Mouse (Mus musculus): ENCODE measurements around the gene Tubd1.

Tubd1 gene

GRCm38 (mm10) chr11:86568425-86568824, 23.6 kb downstream of the Tubd1 start:
- no peak for DNase-seq (ENCODE audit: low spot score)

GRCm38 (mm10) chr11:86570261-86570746, 25.5 kb downstream of the Tubd1 start:
- no peak for DNase-seq (ENCODE audit: low spot score)

DNA sequence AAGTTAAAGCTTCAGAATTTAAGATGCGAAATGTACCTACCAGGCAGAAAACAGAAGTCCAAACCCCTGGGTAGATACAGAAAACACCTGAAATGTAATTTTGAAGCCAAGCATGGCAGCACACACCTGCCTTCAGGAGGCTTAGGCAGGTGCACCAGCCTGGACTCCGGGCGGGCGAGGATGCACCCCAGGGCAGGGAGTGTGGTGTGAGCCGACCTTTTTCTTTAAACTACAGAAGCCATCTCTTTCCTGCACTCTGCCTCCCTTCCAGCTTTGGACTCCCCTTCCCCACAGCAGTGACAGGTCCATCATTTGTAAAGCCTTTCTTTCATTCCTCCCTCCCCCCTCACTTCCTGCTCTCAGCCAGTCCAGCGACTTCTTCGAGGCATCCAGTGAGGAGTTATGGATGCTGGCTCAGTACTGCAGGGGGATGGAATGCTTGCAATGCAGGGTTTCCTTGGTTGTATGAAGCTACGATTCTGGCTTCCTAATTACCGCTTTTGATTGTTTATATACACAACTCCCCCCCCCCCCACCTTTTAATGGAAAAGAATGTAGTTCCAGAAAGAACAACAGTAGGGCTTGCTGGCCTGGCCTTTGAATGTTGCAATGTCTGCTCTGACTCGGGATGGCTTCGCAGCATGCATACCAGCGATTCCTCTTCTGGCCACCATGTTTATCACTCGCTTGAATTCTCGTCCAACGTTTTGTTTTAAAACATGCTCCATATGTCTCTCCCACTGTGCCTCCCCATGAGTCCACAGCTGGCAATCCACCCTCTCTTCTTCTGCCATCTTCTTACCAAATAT, 26.5 kb downstream of the Tubd1 start:
- no peak for DNase-seq (ENCODE audit: low spot score)

GRCm38 (mm10) chr11:86571871-86572270, 27.1 kb downstream of the Tubd1 start:
- DNase-seq (ENCODE audit: low spot score) = no peak

DNA sequence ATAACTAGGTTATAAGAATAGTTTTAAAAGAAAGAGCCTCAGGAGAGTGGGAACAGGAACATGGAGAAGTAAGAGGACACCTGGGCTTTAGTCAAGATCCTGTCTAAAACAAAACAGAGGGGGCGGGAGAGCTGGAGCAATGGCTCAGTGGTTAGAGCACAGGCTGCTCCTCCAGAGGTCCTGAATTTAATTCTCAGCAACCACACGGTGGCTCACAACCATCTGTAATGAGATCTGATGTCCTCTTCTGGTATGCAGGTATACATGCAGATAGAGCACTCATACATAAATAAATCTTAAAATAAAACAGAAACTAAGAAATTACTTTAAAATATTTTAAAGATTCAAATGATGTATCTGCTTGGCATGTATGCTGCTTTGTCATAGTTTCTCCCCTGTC, 27.8 kb downstream of the Tubd1 start:
- DNase-seq (ENCODE audit: low spot score) = no peak

DNA sequence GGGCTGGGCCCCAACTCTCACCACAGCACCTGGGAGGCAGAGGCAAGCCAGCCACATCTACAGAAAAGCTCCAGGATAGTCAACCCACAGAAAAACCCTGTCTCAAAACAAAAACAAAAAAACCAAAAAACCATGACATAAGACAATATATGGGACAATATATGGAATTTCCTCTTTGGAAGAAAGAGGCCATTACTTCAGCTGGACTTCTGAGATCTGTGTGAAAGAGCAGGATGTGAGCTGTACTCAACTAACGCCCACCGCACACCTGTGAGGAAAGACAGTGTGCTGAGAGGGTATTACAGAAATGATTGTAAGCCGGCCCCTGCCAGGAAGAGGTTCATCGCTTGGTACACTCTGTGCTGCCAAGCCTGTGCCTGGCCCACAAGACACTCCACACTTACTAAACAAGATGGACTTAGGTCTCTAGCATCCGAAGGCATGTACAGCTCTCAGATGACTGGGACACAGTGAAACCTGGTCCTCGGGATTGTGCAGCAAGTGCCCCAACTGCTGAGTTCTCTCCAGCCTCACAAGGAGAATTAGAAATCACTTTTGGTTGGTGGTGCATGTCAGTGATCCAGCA, 28.9 kb downstream of the Tubd1 start:
- DNase-seq (ENCODE audit: low spot score) = no peak

DNA sequence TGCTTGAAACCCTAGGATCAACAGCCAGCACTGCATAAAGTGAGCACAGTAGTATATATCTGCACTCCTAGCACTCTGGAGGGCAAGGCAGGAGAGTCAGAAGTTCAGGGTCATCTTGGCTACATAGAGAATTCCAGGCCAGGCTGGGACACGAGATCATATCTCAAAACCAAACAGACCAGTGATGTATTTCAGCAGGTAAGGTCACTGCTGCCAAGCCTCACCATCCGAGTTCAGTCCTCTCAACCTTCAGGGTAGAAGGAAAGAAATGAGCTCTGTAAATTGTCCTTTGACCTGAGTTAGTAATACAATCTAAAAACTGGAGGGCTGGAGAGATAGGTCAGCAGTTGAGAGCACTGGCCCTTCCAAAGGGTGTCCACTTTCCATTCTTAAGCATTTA, 29.6 kb downstream of the Tubd1 start:
- DNase-seq (ENCODE audit: low spot score) = no peak

- DNase-seq (ENCODE audit: low spot score) = no peak
Observed at GRCm38 (mm10) chr11:86575632-86576378, 31.0 kb downstream of the Tubd1 start.

DNA sequence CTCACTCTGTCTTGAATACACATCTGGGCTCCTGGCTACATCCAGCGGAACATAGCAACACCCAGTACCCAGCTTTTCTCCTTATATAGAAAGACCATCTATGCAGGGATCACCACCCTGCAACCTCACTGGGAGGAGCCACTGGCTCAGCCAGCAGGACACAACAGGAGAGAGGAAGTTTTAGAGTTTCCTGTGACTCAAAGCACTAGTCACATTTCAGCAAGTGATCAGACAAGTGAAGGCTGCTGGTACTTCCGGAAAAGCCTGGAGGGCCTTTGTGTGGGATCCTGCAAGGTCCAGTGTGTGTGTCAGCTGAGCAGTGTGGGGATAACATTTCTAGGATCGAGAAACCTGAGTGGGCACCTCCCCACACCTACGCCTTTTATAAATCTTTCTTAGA, 32.4 kb downstream of the Tubd1 start:
- no peak for DNase-seq (ENCODE audit: low spot score)

DNA sequence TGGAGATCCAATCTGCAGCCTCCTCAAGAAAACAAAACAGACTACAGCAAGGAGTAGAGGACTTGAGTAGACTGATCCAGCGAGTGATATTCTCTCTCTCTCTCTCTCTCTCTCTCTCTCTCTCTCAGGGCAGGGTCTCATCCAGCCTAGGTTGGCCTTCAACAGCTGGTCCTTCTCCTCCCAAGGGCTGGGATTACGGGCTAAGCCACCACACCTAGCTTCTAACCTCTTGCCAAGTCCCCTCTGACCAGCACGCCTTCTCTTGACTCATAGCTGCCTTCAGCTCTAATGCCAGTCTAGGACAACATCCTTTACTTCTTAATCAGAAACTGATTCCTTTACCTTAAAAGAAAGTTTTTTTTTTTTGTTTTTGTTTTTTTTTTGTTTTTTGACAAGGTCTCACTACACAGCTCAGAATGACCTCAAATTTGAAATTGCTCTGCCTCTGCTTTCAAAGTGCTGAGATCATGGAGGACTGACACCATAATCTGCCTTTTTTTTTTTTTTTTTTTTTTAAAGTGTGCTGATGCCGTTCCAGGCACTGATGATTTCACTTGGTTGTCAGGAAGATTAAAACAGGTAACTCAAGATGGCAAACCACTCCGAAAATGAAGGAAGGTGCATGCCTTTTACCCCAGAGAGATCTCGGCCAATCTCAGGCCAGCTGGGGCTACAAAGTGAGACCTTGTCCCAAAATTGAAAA, 33.5 kb downstream of the Tubd1 start:
- DNase-seq (ENCODE audit: low spot score) = no peak

DNA sequence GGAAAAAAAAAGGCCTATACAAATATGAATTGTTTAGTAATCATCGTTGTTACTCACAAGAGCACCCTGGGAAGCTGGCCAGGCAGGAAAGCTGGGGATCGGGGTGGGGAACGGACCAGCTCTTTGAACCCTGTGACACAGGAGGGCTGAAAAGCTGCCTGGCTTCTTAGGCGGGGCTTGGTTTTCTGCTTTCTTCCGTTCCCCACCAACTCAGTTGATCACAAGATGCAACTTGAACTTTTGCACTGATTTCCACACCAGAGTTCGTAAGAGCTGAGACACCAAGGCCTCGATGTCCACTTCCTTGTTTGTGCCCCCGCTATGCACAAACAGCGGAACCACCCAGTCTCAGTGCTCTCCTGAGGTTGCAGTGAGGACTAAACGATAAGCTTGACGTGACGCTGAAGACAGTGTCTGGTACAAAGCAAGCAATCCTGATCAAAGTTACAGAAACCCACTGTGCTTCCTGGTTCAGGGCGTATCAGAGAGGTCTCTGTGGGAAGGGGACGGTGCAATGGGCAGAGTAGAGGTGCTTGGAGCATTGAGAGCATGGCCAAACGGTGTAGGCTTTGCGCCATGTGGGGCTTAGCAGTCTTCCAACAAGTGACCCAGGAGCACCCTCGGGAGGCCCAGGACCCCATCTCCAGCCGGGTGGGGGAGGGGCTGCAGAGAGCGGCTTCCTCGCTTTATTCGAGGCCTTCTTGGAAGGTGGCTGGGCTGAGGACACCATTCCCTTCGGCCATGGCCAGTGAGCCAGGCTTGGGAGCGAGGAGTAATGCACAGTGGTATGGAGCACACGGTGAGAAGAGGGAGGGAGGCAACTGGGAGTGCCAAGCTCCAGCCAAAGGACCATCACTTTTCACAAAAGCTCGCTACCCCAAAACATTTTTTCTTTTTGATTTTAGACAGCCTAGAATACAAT, 34.3 kb downstream of the Tubd1 start:
- DNase-seq (ENCODE audit: low spot score) = no peak

DNA sequence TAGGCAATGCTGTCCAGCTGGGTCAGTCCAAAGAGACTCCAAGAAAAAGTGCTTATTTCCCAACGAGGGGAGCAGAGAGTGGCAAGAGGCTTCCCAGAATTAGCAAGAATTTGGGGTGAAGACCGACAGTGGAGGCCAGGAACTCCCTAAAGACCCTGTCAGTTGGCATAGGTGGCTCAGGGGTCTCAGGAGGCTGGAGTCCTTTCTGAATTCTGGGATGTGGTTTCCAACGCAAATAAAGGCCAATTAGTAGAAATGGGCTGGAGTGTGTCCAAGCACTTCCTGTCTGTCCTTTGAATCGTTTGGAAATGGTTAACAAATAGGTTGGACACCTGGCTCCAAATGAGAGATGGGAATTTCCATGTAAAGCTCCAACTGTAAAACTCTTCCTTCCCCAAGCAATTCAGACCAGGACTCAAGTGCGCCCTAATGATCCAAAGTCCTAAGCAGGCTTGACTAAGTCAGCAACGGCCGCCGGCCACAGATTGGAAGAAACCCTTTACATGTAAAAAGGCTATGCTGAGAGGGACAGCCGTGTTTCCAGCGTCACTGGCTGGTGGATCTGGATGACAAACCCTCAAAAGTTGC, 35.0 kb downstream of the Tubd1 start:
- no peak for DNase-seq (ENCODE audit: low spot score)

DNA sequence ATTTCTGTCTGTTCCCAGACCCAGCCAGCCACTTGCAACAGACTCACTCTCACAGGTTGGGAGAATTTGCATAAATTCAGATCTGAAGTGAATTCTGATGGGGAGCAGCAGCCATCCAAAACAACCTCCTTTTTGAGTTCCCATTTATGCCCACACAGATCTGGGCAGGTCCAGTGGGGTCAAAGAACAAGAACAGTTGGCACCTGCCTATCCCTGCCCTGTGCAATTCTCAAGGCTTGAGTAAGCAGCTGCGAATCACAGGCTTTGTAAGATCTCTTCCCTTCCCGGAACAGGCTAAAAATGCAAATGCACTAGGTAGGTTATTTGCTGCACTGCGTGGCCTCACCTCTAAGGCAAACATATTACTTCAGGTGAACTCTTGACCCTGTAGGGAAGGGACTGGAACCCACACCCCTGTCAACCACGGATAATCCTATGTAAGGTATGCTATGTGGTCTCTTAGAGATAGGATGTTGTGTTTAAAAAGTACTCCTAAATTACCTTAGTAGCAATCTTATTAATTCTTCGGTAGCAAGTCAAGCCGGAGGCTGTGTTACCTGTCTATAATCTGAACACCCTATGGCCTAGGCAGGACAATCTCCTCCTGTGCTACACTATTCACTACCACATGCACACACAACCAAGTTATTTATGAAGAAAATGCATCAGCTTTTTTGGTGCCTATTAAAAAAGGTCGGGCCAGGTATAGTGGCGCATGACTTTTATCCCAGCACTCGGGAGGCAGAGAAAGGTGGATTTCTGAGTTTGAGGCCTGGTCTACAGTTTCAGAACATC, 35.7 kb downstream of the Tubd1 start:
- DNase-seq (ENCODE audit: low spot score) = no peak

DNA sequence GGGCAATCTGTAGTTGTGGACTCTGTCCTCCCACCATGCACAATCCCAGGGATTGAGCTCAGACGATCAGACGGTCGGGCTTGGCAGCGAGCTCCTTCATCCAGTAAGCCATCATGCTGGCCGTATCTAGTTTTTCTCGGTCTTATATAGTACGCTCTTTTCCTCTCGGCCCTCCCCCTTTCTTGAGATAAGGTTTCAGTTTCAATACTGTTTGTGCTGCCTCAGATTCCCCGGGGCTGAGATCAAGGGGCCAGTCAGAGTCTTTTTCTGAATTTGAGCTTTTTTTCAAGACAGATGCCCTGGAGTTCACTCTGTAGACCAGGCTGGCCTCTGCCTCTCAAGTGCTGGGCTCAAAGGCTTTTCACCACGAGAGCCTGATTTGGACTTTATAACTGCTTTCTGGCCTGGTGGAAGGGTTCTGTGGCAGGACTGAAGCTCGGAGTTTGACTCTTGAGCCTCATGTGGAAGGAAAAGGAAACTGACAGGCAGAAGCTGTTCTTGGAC, 36.5 kb downstream of the Tubd1 start:
- DNase-seq (ENCODE audit: low spot score) = no peak

- DNase-seq (ENCODE audit: low spot score) = no peak
Observed at GRCm38 (mm10) chr11:86581943-86582542, 37.3 kb downstream of the Tubd1 start.

DNA sequence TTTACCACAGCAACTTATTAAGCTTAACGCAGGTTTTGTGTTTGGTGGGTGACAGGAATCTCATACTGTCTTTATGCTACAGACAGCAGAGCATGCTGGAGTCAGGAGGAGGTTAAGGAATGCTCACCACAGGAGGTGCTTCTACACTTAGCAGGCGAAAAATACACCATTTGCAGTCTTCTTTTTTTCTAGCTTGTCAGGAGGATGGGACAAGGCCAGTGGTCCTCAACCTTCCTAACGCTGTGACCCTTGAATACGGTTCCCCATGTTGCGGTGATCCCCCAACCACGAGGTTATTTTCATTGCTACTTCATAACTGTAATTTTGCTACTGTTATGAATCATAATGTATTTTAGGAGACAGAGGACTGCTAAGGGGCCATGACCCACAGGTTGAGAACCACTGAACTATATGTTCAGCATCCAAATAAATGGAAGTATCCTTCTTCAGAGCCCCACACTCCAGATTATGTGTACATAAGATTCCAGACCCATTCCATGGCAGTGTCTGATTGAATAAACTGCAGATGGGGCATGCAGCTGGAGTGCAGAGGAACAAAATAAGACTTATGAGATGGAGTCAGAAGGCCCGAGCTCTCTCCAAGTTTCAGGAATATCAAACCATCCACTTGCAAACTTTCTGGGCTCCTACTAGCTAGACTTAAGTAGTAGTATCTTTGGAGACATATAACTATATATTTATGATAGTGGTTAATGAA, 37.9 kb downstream of the Tubd1 start:
- DNase-seq (ENCODE audit: low spot score) = no peak

- no peak for DNase-seq (ENCODE audit: low spot score)
Observed at GRCm38 (mm10) chr11:86583313-86583825, 38.6 kb downstream of the Tubd1 start.
